Mouse (Mus musculus): ENCODE measurements around the gene Syngap1. TPM values are rescaled to one million over a fixed set of nuclear protein-coding genes. Genes with fewer than 3 reads are reported as not detected.
"Not testable (repeated sequence)": the region's sequence is repeated elsewhere in the genome, so short reads cannot be mapped to it uniquely, and the experiment has no call there.

Syngap1 gene
- total and polyA plus RNA-seq, 3 experiments: 2.7 to 24.6 TPM; not detected in 1

- H3K4me1 ChIP-seq (ENCODE audit: control insufficient read depth in 1 of 2, insufficient read depth in 2 of 2, low read length in 2 of 2): peaks cover 0 to 35% of the 10 kb centered on the region in 2 experiments
- H3K9ac ChIP-seq (ENCODE audit: control insufficient read depth, low read depth, low read length, poor library complexity, severe bottlenecking): no peak overlapping the region
- H3K4me3 ChIP-seq (ENCODE audit: control insufficient read depth in 1 of 2, insufficient read depth in 1 of 2, low read depth in 2 of 2, low read length in 2 of 2): no peak overlapping the region
- no peak for DNase-seq (ENCODE audit: low read depth, low spot score)
- H3K9me3 ChIP-seq (replicated peaks; ENCODE audit: insufficient read depth, low read length): no peaks in the 10 kb centered on the region
- H3K27me3 ChIP-seq (ENCODE audit: control insufficient read depth in 1 of 2, insufficient read depth in 2 of 2, low read length in 2 of 2): no peaks in the 10 kb centered on the region
- H3K36me3 ChIP-seq (ENCODE audit: control insufficient read depth in 1 of 2, insufficient read depth in 2 of 2, low read length in 2 of 2): peaks cover 3 to 38% of the 10 kb centered on the region in 2 experiments; a peak in 3 of 4 replicates
- no peak overlapping the region for H3K27ac ChIP-seq (ENCODE audit: control insufficient read depth, low read depth, low read length)
- TF ChIP-seq ZNF384 (IDR thresholded peaks at IDR 0.05; ENCODE audit: low read depth, low read length) (no peak), MXI1 (IDR thresholded peaks at IDR 0.05; ENCODE audit: low read depth, low read length) (no peak), ELF1 (IDR thresholded peaks at IDR 0.05; ENCODE audit: low read depth, low read length) (no peak), MYC (IDR thresholded peaks at IDR 0.05; ENCODE audit: low read depth, low read length) (peak; percentile 68; the same call in 1 of the 2 replicates), RAD21 (IDR thresholded peaks at IDR 0.05; ENCODE audit: low read depth, low read length) (peak; percentile 35), ZKSCAN1 (IDR thresholded peaks at IDR 0.05; ENCODE audit: low read depth, low read length) (no peak), CTCF (IDR thresholded peaks at IDR 0.05 in 2 of 3, conservative IDR thresholded peaks at IDR 0.05 in 1 of 3; ENCODE audit: control insufficient read depth in 1 of 3, insufficient read depth in 1 of 3, low read depth in 2 of 3, low read length in 3 of 3, poor library complexity in 1 of 3, severe bottlenecking in 1 of 3) (peak in 2 of 3 experiments; percentile 37 to 52; a peak in 4 of 6 replicates), USF2 (IDR thresholded peaks at IDR 0.05; ENCODE audit: borderline replicate concordance in 1 of 2, insufficient read depth in 1 of 2, low read depth in 1 of 2, low read length in 2 of 2) (no peak)
- H3K79me2 ChIP-seq (ENCODE audit: control insufficient read depth, insufficient read depth, low read length, poor library complexity): peaks cover 37% of the 10 kb centered on the region
These were observed 34.4 kb downstream of the Syngap1 start for GRCm38 (mm10) chr17:26975415-26975814.

- not testable (repeated sequence) for DNase-seq (ENCODE audit: low read depth, low spot score); H3K4me3 ChIP-seq (ENCODE audit: control insufficient read depth in 1 of 2, insufficient read depth in 1 of 2, low read depth in 2 of 2, low read length in 2 of 2); H3K27ac ChIP-seq (ENCODE audit: control insufficient read depth, low read depth, low read length); H3K9ac ChIP-seq (ENCODE audit: control insufficient read depth, low read depth, low read length, poor library complexity, severe bottlenecking); H3K27me3 ChIP-seq (ENCODE audit: control insufficient read depth in 1 of 2, insufficient read depth in 2 of 2, low read length in 2 of 2); H3K9me3 ChIP-seq (replicated peaks; ENCODE audit: insufficient read depth, low read length)
- Histone ChIP-seq H3K4me1 (ENCODE audit: control insufficient read depth in 1 of 2, insufficient read depth in 2 of 2, low read length in 2 of 2) (peaks cover 8 to 47% of the 10 kb centered on the region in 2 experiments), H3K36me3 (ENCODE audit: control insufficient read depth in 1 of 2, insufficient read depth in 2 of 2, low read length in 2 of 2) (peaks cover 3 to 48% of the 10 kb centered on the region in 2 experiments; a peak in 3 of 4 replicates), H3K79me2 (ENCODE audit: control insufficient read depth, insufficient read depth, low read length, poor library complexity) (peaks cover 36% of the 10 kb centered on the region)
- TF ChIP-seq CTCF (IDR thresholded peaks at IDR 0.05 in 2 of 3, conservative IDR thresholded peaks at IDR 0.05 in 1 of 3; ENCODE audit: control insufficient read depth in 1 of 3, insufficient read depth in 1 of 3, low read depth in 2 of 3, low read length in 3 of 3, poor library complexity in 1 of 3, severe bottlenecking in 1 of 3): peak in 2 of 3 experiments; percentile 14 to 18; a peak in 2 of 6 replicates
These were observed 36.3 kb downstream of the Syngap1 start for GRCm38 (mm10) chr17:26977354-26977753.

GRCm38 (mm10) chr17:26979426-26979825 lies 38.4 kb downstream of the Syngap1 start:
- Histone ChIP-seq H3K9me3 (replicated peaks; ENCODE audit: insufficient read depth, low read length) (no peaks in the 10 kb centered on the region), H3K79me2 (ENCODE audit: control insufficient read depth, insufficient read depth, low read length, poor library complexity) (peaks cover 18% of the 10 kb centered on the region), H3K27ac (ENCODE audit: control insufficient read depth, low read depth, low read length) (no peak overlapping the region), H3K9ac (ENCODE audit: control insufficient read depth, low read depth, low read length, poor library complexity, severe bottlenecking) (no peak overlapping the region), H3K4me3 (ENCODE audit: control insufficient read depth in 1 of 2, insufficient read depth in 1 of 2, low read depth in 2 of 2, low read length in 2 of 2) (no peak overlapping the region), H3K27me3 (ENCODE audit: control insufficient read depth in 1 of 2, insufficient read depth in 2 of 2, low read length in 2 of 2) (no peaks in the 10 kb centered on the region), H3K36me3 (ENCODE audit: control insufficient read depth in 1 of 2, insufficient read depth in 2 of 2, low read length in 2 of 2) (peaks cover 3 to 41% of the 10 kb centered on the region in 2 experiments; a peak in 3 of 4 replicates), H3K4me1 (ENCODE audit: control insufficient read depth in 1 of 2, insufficient read depth in 2 of 2, low read length in 2 of 2) (peaks cover 8 to 38% of the 10 kb centered on the region in 2 experiments)
- peak; percentile 62 for DNase-seq (ENCODE audit: low read depth, low spot score)
- TF ChIP-seq POLR2A (IDR thresholded peaks at IDR 0.05; ENCODE audit: control insufficient read depth in 1 of 2, insufficient read depth in 1 of 2, low read depth in 1 of 2, low read length in 2 of 2, poor library complexity in 1 of 2) (peak in 1 of 2 experiments; percentile 17; a peak in 1 of 4 replicates), SIN3A (IDR thresholded peaks at IDR 0.05; ENCODE audit: low read length) (peak; percentile 35; the same call in 1 of the 2 replicates), MXI1 (IDR thresholded peaks at IDR 0.05; ENCODE audit: low read depth, low read length) (peak; percentile 44; the same call in 1 of the 2 replicates), ELF1 (IDR thresholded peaks at IDR 0.05; ENCODE audit: low read depth, low read length) (no peak), ZNF384 (IDR thresholded peaks at IDR 0.05; ENCODE audit: low read depth, low read length) (no peak)

Data from MEL (cell line).